In genomic region chr14:75279716-75280115, GRCm38 (mm10) we compare ENCODE assay signal across 20 mouse cellular contexts. TPM values are rescaled to one million over a fixed set of nuclear protein-coding genes. Genes with fewer than 3 reads are reported as not detected.
DNase-seq lines count a peak whose midpoint lies in the region; ATAC-seq lines count a peak whose summit lies in the region.
"Had no signal": no experiment of that assay in that cellular context is flagged by ENCODE, and none has a peak within 500 bp of the region (broad histone marks: within the 10 kb centered on the region; RNA-seq: fewer than 3 reads in every experiment).

No protein-coding gene starts in this region.

- H3K27ac ChIP-seq in forebrain, embryonic 14.5 days (ENCODE audit: low read depth, low read length): 0 out of 2 replicates have a peak overlapping the region, but pooled peaks have one; percentile 36
- no peak overlapping the region for H3K27ac ChIP-seq in forebrain, embryonic 12.5 days
- H3K27ac ChIP-seq: embryonic facial prominence, embryonic 13.5 days; gastrocnemius, adult 2 months; hindbrain, embryonic 15.5 days had no signal

- peaks cover 5% of the 10 kb centered on the region for H3K4me1 ChIP-seq in forebrain, embryonic 14.5 days (ENCODE audit: control insufficient read depth, insufficient read depth, low read length)
- H3K4me1 ChIP-seq in forebrain, embryonic 12.5 days: peaks cover 4% of the 10 kb centered on the region; the same call in 1 of the 2 replicates
- H3K4me1 ChIP-seq: heart, embryonic 12.5 days had no signal

- no peaks in the 10 kb centered on the region for H3K36me3 ChIP-seq in forebrain, embryonic 14.5 days (ENCODE audit: control insufficient read depth, insufficient read depth, low read length)
- no peaks in the 10 kb centered on the region for H3K36me3 ChIP-seq in forebrain, embryonic 12.5 days (replicated peaks)
- H3K36me3 ChIP-seq: embryonic facial prominence, embryonic 13.5 days; heart, embryonic 12.5 days; hindbrain, embryonic 15.5 days had no signal

- no peak overlapping the region for H3K4me3 ChIP-seq in forebrain, embryonic 14.5 days (ENCODE audit: low read depth, low read length)
- no peak overlapping the region for H3K4me3 ChIP-seq in forebrain, embryonic 12.5 days (replicated peaks)
- H3K4me3 ChIP-seq: embryonic facial prominence, embryonic 13.5 days; gastrocnemius, adult 2 months; heart, embryonic 12.5 days; hindbrain, embryonic 15.5 days had no signal

- no peak overlapping the region for H3K4me2 ChIP-seq in forebrain, embryonic 14.5 days (ENCODE audit: low read length)
- no peak overlapping the region for H3K4me2 ChIP-seq in forebrain, embryonic 12.5 days
- H3K4me2 ChIP-seq: embryonic facial prominence, embryonic 13.5 days; heart, embryonic 12.5 days; hindbrain, embryonic 15.5 days had no signal

- H3K9ac ChIP-seq in forebrain, embryonic 14.5 days (ENCODE audit: low read length): no peak overlapping the region
- no peak overlapping the region for H3K9ac ChIP-seq in forebrain, embryonic 12.5 days
- H3K9ac ChIP-seq: embryonic facial prominence, embryonic 13.5 days; heart, embryonic 12.5 days; hindbrain, embryonic 15.5 days had no signal

- peak; percentile 46 for DNase-seq in forebrain, embryonic 14.5 days (ENCODE audit: low spot score)
- DNase-seq in frontal cortex, postnatal 36 days (ENCODE audit: low spot score in 2 of 2): peak; percentile 3 to 13
- DNase-seq in frontal cortex, postnatal 10 days (ENCODE audit: low spot score in 2 of 2): no peak
- DNase-seq in right cerebral cortex, postnatal 10 days (ENCODE audit: low spot score in 2 of 2): peak; percentile 51 to 79
- DNase-seq in right cerebral cortex, postnatal 25 days: no peak
- no peak for DNase-seq in B cell, adult 2 months
- DNase-seq: adrenal gland, postnatal 10 days; cerebellum, adult 18-20 months; cerebellum, adult 9-11 months; cerebellum, postnatal 36 days; gastrocnemius, adult 2 months; gastrocnemius, postnatal 25 days had no signal

- H3K27me3 ChIP-seq in forebrain, embryonic 14.5 days (replicated peaks; ENCODE audit: control insufficient read depth, insufficient read depth, low read length): no peaks in the 10 kb centered on the region
- peaks cover 5% of the 10 kb centered on the region; the same call in 1 of the 2 replicates for H3K27me3 ChIP-seq in forebrain, embryonic 12.5 days
- H3K27me3 ChIP-seq: embryonic facial prominence, embryonic 13.5 days; hindbrain, embryonic 15.5 days had no signal

- no peaks in the 10 kb centered on the region for H3K9me3 ChIP-seq in forebrain, embryonic 14.5 days (replicated peaks; ENCODE audit: control insufficient read depth, low read length)
- H3K9me3 ChIP-seq in forebrain, embryonic 12.5 days: no peaks in the 10 kb centered on the region
- H3K9me3 ChIP-seq: embryonic facial prominence, embryonic 13.5 days; heart, embryonic 12.5 days; hindbrain, embryonic 15.5 days had no signal

- WGBS in forebrain, embryonic 14.5 days: 79% methylated on average over 6 of the region's 6 CpGs
- WGBS in forebrain, embryonic 12.5 days: 84% methylated on average over 6 of the region's 6 CpGs

- no peak for ATAC-seq in forebrain, embryonic 14.5 days
- no peak for ATAC-seq in forebrain, embryonic 12.5 days (ENCODE audit: low FRiP score)
- ATAC-seq: intestine, embryonic 16.5 days had no signal

RNA-seq across cellular contexts. Expression of gene Zc3h13, which starts 4.5 kb away (rescaled TPM):
- polyA plus RNA-seq in forebrain, embryonic 14.5 days (2014; fragmentation: Nextera tagmentation; extraction: Ambion mirVana): 33.9 and 36.4 TPM in 2 replicates
- polyA plus RNA-seq in forebrain, embryonic 12.5 days (2016; fragmentation: Nextera tagmentation; extraction: Ambion mirVana): 48.1 and 49.6 TPM in 2 replicates

RNA-seq across cellular contexts. Expression of gene Cpb2, which starts 37.6 kb away (rescaled TPM):
- polyA plus RNA-seq in forebrain, embryonic 14.5 days (2014; fragmentation: Nextera tagmentation; extraction: Ambion mirVana): 0.25 TPM in 1 of 2 replicates, not detected in the other
- not detected in 2 replicates for polyA plus RNA-seq in forebrain, embryonic 12.5 days (2016; fragmentation: Nextera tagmentation; extraction: Ambion mirVana)
- polyA plus RNA-seq: C2C12; embryonic facial prominence, embryonic 13.5 days; frontal cortex, adult 2 months; hindbrain, embryonic 11.5 days; hindbrain, embryonic 15.5 days had no signal

Comparison
In these comparisons a context has a peak if more than half of its experiments do, and no peak if none do; other contexts are left out.
1. DNase-seq: peak in forebrain, embryonic 14.5 days (single experiment), frontal cortex, postnatal 36 days (2 of 2) and right cerebral cortex, postnatal 10 days (2 of 2); none in frontal cortex, postnatal 10 days (0 of 2), right cerebral cortex, postnatal 25 days (single experiment) and B cell, adult 2 months (0 of 2).